Comparison of ENCODE assay signal across 18 mouse cellular contexts in the genomic region with DNA sequence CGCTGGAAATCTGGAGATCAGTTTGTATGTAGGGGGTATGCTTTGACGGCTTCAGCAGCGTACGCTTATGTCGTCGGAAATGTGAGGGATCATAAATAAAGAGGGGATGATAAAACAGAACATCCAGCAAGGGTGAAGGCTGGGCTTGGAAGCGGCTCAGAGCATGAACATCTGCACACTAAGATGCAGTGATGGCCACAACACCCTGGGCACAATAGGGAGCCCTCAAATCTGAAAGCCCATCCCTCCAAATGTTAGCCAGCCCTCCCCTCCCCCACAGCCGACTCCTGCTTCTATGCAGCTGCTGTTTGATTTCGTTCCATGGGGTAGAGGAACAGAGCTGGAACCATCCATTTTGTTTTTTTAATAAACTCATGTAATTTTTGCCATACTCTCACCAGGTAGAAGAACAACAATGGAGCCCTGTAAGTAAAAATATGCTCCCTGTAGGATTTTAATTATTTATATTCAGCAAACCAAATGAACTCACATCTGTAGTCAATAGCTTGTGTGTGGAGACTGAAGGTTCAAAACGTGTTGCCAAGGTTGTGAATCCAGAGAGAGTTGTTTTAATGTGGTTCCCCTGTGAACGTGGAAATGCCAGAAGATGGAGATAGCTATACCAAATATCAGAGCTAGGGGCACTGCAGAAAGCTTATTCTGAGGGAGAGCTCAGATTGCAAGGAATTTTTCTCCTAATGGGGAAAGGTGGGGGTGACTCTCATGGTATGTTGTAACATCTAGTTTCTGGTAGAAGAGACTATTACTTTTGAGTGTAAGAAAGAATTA.
DNase-seq lines count a peak whose midpoint lies in the region; ATAC-seq lines count a peak whose summit lies in the region.
"Had no signal": no experiment of that assay in that cellular context is flagged by ENCODE, and none has a peak within 500 bp of the region (broad histone marks: within the 10 kb centered on the region; RNA-seq: fewer than 3 reads in every experiment).

No protein-coding gene starts in this region.

- 65% methylated on average over 11 of the region's 11 CpGs for WGBS in forebrain, embryonic 12.5 days
- WGBS in midbrain, embryonic 15.5 days = 54% methylated on average over 11 of the region's 11 CpGs
- WGBS in kidney, embryonic 15.5 days = 54% methylated on average over 11 of the region's 11 CpGs

- intact Hi-C loops in left cerebral cortex, postnatal 4 days (cut with DNase I) = no loop called here

- no peaks in the 10 kb centered on the region for H3K4me1 ChIP-seq in forebrain, embryonic 12.5 days
- H3K4me1 ChIP-seq in midbrain, embryonic 15.5 days = no peaks in the 10 kb centered on the region
- 0 out of 2 replicates have a peak, but pooled peaks cover 2% of the 10 kb centered on the region for H3K4me1 ChIP-seq in kidney, embryonic 15.5 days
- H3K4me1 ChIP-seq: embryonic facial prominence, embryonic 12.5 days; heart, embryonic 15.5 days; hindbrain, embryonic 13.5 days had no signal

- H3K27me3 ChIP-seq in forebrain, embryonic 12.5 days = no peaks in the 10 kb centered on the region
- H3K27me3 ChIP-seq in midbrain, embryonic 15.5 days (replicated peaks) = no peaks in the 10 kb centered on the region
- no peaks in the 10 kb centered on the region for H3K27me3 ChIP-seq in kidney, embryonic 15.5 days
- H3K27me3 ChIP-seq: embryonic facial prominence, embryonic 12.5 days; heart, embryonic 15.5 days; hindbrain, embryonic 13.5 days had no signal

- H3K4me3 ChIP-seq in forebrain, embryonic 12.5 days (replicated peaks) = no peak overlapping the region
- H3K4me3 ChIP-seq in midbrain, embryonic 15.5 days = no peak overlapping the region
- H3K4me3 ChIP-seq in kidney, embryonic 15.5 days (replicated peaks) = no peak overlapping the region
- H3K4me3 ChIP-seq: embryonic facial prominence, embryonic 12.5 days; gastrocnemius, adult 2 months; heart, embryonic 15.5 days; hindbrain, embryonic 13.5 days had no signal

- H3K9me3 ChIP-seq in forebrain, embryonic 12.5 days = no peaks in the 10 kb centered on the region
- H3K9me3 ChIP-seq in midbrain, embryonic 15.5 days = no peaks in the 10 kb centered on the region
- no peaks in the 10 kb centered on the region for H3K9me3 ChIP-seq in kidney, embryonic 15.5 days (replicated peaks)
- H3K9me3 ChIP-seq: embryonic facial prominence, embryonic 12.5 days; heart, embryonic 15.5 days; hindbrain, embryonic 13.5 days had no signal

- no peak overlapping the region for H3K9ac ChIP-seq in forebrain, embryonic 12.5 days
- H3K9ac ChIP-seq in midbrain, embryonic 15.5 days = no peak overlapping the region
- H3K9ac ChIP-seq in kidney, embryonic 15.5 days = no peak overlapping the region
- H3K9ac ChIP-seq: embryonic facial prominence, embryonic 12.5 days; heart, embryonic 15.5 days; hindbrain, embryonic 13.5 days had no signal

- no peaks in the 10 kb centered on the region for H3K36me3 ChIP-seq in forebrain, embryonic 12.5 days (replicated peaks)
- no peaks in the 10 kb centered on the region for H3K36me3 ChIP-seq in midbrain, embryonic 15.5 days (replicated peaks)
- H3K36me3 ChIP-seq in kidney, embryonic 15.5 days = no peaks in the 10 kb centered on the region
- H3K36me3 ChIP-seq: embryonic facial prominence, embryonic 12.5 days; heart, embryonic 15.5 days; hindbrain, embryonic 13.5 days had no signal

- peak; percentile 29 to 42 for DNase-seq in cerebellum, postnatal 10 days
- DNase-seq in cerebellum, postnatal 25 days = no peak
- DNase-seq in left cerebral cortex, postnatal 4 days = peak; percentile 10
- no peak for DNase-seq in left cerebral cortex, adult 9 months (ENCODE audit: low spot score in 2 of 2)
- DNase-seq in kidney, adult 18-20 months = no peak
- DNase-seq: cerebellum, adult 9-11 months; gastrocnemius, adult 2 months; heart, adult 18-20 months; kidney, adult 11 months; kidney, postnatal 25 days; lung, postnatal 14 days; thymus, adult 18-20 months had no signal

- H3K27ac ChIP-seq in forebrain, embryonic 12.5 days = no peak overlapping the region
- no peak overlapping the region for H3K27ac ChIP-seq in midbrain, embryonic 15.5 days
- no peak overlapping the region for H3K27ac ChIP-seq in kidney, embryonic 15.5 days
- H3K27ac ChIP-seq: embryonic facial prominence, embryonic 12.5 days; gastrocnemius, adult 2 months; heart, embryonic 15.5 days; hindbrain, embryonic 13.5 days had no signal

- H3K4me2 ChIP-seq in forebrain, embryonic 12.5 days = no peak overlapping the region
- no peak overlapping the region for H3K4me2 ChIP-seq in midbrain, embryonic 15.5 days
- no peak overlapping the region for H3K4me2 ChIP-seq in kidney, embryonic 15.5 days
- H3K4me2 ChIP-seq: embryonic facial prominence, embryonic 12.5 days; heart, embryonic 15.5 days; hindbrain, embryonic 13.5 days had no signal

- peak; percentile 74 for ATAC-seq in forebrain, embryonic 12.5 days (ENCODE audit: low FRiP score)
- peak; percentile 37; the same call in 1 of the 2 replicates for ATAC-seq in midbrain, embryonic 15.5 days (replicated peaks)
- ATAC-seq in kidney, embryonic 15.5 days (replicated peaks; ENCODE audit: low FRiP score) = no peak

Comparison
In these comparisons a context has a peak if more than half of its experiments do, and no peak if none do; other contexts are left out.
1. DNase-seq: peak in cerebellum, postnatal 10 days (2 of 2) and left cerebral cortex, postnatal 4 days (single experiment); none in cerebellum, postnatal 25 days (0 of 2), left cerebral cortex, adult 9 months (0 of 2) and kidney, adult 18-20 months (single experiment).